Mouse (Mus musculus) heart, embryonic 16.5 days (tissue): ENCODE results near the gene D1Ertd622e. TPM values are rescaled to one million over a fixed set of nuclear protein-coding genes. Genes with fewer than 3 reads are reported as not detected.

Experiments used
- ATAC-seq: fragments of 200-750 bp; cut with Nextera tagmentation; replicated peaks from 2 replicates; pipeline ENCODE4 v1.8.0; 2017; ENCODE audit warnings: moderate number of reproducible peaks; ENCODE audit not compliant: insufficient read depth, low FRiP score; ENCODE audit errors: extremely low read depth
- H3K27ac ChIP-seq: fragments of 300-500 bp; sonication (generic); 2 replicates; pipeline ENCODE4 v1.5.1; 2014; ENCODE audit warnings: mild to moderate bottlenecking, low read length, control low read depth, moderate library complexity
- H3K27me3 ChIP-seq: fragments of 300-500 bp; sonication (generic); 2 replicates; pipeline ENCODE4 v1.6.1; 2014; ENCODE audit warnings: low read length, mixed read lengths; ENCODE audit not compliant: control insufficient read depth, insufficient read depth
- H3K36me3 ChIP-seq: fragments of 300-500 bp; sonication (generic); 2 replicates; pipeline ENCODE4 v1.6.1; 2014; ENCODE audit not compliant: control insufficient read depth, insufficient read depth
- H3K4me1 ChIP-seq: fragments of 300-500 bp; sonication (generic); 2 replicates; pipeline ENCODE4 v1.6.1; 2014; ENCODE audit warnings: low read length, mixed read lengths; ENCODE audit not compliant: control insufficient read depth, insufficient read depth
- H3K4me2 ChIP-seq: fragments of 300-500 bp; sonication (generic); 2 replicates; pipeline ENCODE4 v1.6.1; 2014; ENCODE audit warnings: low read depth, mild to moderate bottlenecking, control low read depth, low read length
- H3K4me3 ChIP-seq: fragments of 300-500 bp; sonication (generic); 2 replicates; pipeline ENCODE4 v1.5.1; 2014; ENCODE audit warnings: mild to moderate bottlenecking, control low read depth, low read length
- H3K9ac ChIP-seq: fragments of 300-500 bp; sonication (generic); 2 replicates; pipeline ENCODE4 v1.6.1; 2014; ENCODE audit warnings: low read length, control low read depth
- H3K9me3 ChIP-seq: fragments of 300-500 bp; sonication (generic); replicated peaks from 2 replicates; pipeline ENCODE4 v1.6.1; 2016; ENCODE audit warnings: low read length; ENCODE audit not compliant: control insufficient read depth
- WGBS: fragments of 180-500 bp; shearing (Covaris S2); extraction: QIAGEN DNeasy Blood & Tissue Kit; methylation state at CpG from one replicate; pipeline ENCODE4 v1.1.7; 2014; 5-methylcytosine and 5-hydroxymethylcytosine counted together
- polyA plus RNA-seq: library from polyadenylated mRNA; unstranded; fragments of >200 nt; fragmentation: Nextera tagmentation; extraction: Ambion mirVana; gene quantifications from 2 replicates; pipeline ENCODE4 v1.2.1, GENCODE M21; 2015

The D1Ertd622e gene
- polyA plus RNA-seq, 1 experiment from 2014 or later = 13.5 TPM

GRCm38 (mm10) chr1:97628016-97628415 is 33.9 kb downstream of the D1Ertd622e start:
- ATAC-seq = no peak
- H3K36me3 ChIP-seq = no peaks in the 10 kb centered on the region
- H3K9me3 ChIP-seq = no peaks in the 10 kb centered on the region
- H3K27me3 ChIP-seq = no peaks in the 10 kb centered on the region
- H3K4me3 ChIP-seq = no peak overlapping the region
- no peak overlapping the region for H3K4me2 ChIP-seq
- WGBS = 79% methylated on average over 8 of the region's 8 CpGs
- no peak overlapping the region for H3K27ac ChIP-seq
- no peak overlapping the region for H3K9ac ChIP-seq
- no peaks in the 10 kb centered on the region for H3K4me1 ChIP-seq

GRCm38 (mm10) chr1:97625427-97625826 is 36.4 kb downstream of the D1Ertd622e start:
- Histone ChIP-seq H3K4me3 (no peak overlapping the region), H3K36me3 (no peaks in the 10 kb centered on the region), H3K9ac (no peak overlapping the region), H3K27me3 (no peaks in the 10 kb centered on the region), H3K4me1 (no peaks in the 10 kb centered on the region), H3K27ac (no peak overlapping the region), H3K4me2 (no peak overlapping the region), H3K9me3 (no peaks in the 10 kb centered on the region)
- no peak for ATAC-seq
- 42% methylated on average over 6 of the region's 6 CpGs for WGBS

- Histone ChIP-seq H3K9me3 (no peaks in the 10 kb centered on the region), H3K9ac (no peak overlapping the region), H3K27ac (no peak overlapping the region)
Observed at GRCm38 (mm10) chr1:97624386-97624785, 37.5 kb downstream of the D1Ertd622e start.

GRCm38 (mm10) chr1:97623214-97623856 is 38.5 kb downstream of the D1Ertd622e start:
- Histone ChIP-seq H3K4me3 (no peak overlapping the region), H3K36me3 (no peaks in the 10 kb centered on the region), H3K27ac (no peak overlapping the region), H3K27me3 (no peaks in the 10 kb centered on the region), H3K4me2 (no peak overlapping the region), H3K4me1 (no peaks in the 10 kb centered on the region), H3K9me3 (no peaks in the 10 kb centered on the region), H3K9ac (no peak overlapping the region)
- 43% methylated on average over 1 of the region's 1 CpGs for WGBS
- no peak for ATAC-seq

More at GRCm38 (mm10) chr1:97624386-97624785, 37.5 kb downstream of the D1Ertd622e start:
- no peak overlapping the region for H3K4me3 ChIP-seq
- H3K4me1 ChIP-seq = no peaks in the 10 kb centered on the region
- H3K36me3 ChIP-seq = no peaks in the 10 kb centered on the region
- ATAC-seq = no peak
- no peak overlapping the region for H3K4me2 ChIP-seq
- WGBS = 72% methylated on average over 2 of the region's 2 CpGs
- H3K27me3 ChIP-seq = no peaks in the 10 kb centered on the region

DNA sequence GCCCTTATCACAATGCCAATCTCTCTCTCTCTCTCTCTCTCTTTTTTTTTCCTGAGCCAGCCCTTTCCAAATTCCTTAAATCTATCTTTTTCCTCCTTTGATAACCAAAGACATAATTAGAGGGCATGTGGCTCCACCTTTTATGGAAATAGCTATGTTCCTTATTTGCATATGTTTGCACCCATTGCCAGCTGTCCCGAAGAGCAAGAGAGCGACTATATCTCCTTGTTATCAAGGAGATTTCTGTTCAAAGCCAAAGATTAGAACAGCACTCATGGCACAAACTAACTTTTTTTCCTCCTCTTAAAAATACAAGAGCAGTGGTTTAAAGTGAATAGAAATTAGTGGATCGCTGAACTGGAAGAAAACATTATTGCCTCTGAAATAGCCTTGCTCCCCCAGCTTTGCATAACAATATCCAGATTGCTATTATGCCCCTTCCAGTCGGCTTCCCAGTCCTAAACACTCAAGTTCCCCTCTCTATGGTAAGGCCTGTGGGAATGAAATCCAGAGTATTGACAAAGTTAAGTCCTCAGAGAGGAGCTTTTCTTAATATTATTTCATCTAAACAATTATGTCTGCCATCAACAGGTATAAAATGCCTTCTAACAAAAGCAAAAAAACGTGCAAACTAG is 39.2 kb downstream of the D1Ertd622e start:
- Histone ChIP-seq H3K4me1 (no peaks in the 10 kb centered on the region), H3K36me3 (no peaks in the 10 kb centered on the region), H3K9ac (no peak overlapping the region), H3K27me3 (no peaks in the 10 kb centered on the region), H3K9me3 (no peaks in the 10 kb centered on the region), H3K4me3 (no peak overlapping the region), H3K4me2 (no peak overlapping the region), H3K27ac (no peak overlapping the region)
- WGBS = 34% methylated on average over 5 of the region's 5 CpGs
- no peak for ATAC-seq

DNA sequence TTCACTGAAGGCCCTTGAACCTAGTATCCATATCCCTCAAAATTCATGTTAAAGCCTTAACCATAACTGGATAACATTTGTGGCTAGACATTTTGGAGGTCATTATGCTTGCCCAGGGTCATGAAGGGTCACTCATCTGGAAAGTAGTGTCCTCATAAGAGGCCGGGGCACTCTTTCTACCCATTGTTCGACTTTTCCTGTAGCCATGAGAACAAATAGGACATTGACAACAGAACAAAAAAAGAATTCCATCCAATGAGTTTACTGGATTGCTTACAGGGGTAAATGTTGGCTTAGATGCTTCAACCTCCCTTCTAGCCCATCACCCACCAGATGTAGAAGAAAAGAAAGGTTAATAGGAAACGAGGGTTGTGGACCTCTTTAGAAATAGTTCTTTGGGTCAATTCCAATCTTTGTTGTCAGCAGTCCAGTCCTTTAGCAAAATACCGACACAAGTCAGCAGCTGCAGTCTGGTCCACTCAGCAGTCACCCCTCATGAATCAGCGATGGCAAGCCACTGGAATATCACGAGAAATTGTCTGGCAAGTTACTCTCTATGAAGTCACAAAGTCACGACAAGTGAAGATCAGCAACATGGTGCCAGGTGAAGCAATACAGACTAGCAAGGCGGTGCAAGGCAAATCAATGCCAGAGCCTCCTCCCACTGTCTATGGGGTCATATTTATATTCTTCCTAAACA is 42.1 kb downstream of the D1Ertd622e start:
- Histone ChIP-seq H3K36me3 (no peaks in the 10 kb centered on the region), H3K4me2 (no peak overlapping the region), H3K27ac (no peak overlapping the region), H3K4me3 (no peak overlapping the region), H3K9me3 (no peaks in the 10 kb centered on the region), H3K4me1 (no peaks in the 10 kb centered on the region), H3K27me3 (no peaks in the 10 kb centered on the region), H3K9ac (no peak overlapping the region)
- WGBS = 74% methylated on average over 8 of the region's 8 CpGs
- no peak for ATAC-seq

DNA sequence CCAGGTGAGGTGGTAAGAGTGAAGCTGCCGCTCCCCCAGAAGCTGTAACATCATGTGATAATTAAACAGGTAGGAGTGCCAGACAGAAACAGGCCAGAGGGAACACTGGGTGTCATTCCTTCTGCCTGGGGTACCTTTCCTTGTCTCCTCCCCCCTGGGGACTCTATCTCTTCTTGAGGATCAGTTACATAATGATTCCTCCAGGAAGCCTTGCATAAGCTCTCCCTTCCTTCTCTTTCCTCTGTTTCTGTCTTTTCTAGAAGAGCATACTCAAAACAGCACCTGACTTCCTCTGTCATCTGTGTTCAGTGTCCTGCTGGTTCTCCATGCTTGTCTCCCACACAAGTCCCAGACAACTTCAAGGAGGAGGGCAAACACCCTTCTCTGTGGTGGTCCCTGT is 46.3 kb downstream of the D1Ertd622e start:
- WGBS = 54% methylated on average over 1 of the region's 1 CpGs
- no peak overlapping the region for H3K9ac ChIP-seq
- no peak overlapping the region for H3K27ac ChIP-seq
- no peaks in the 10 kb centered on the region for H3K9me3 ChIP-seq
- H3K36me3 ChIP-seq = no peaks in the 10 kb centered on the region
- no peak for ATAC-seq
- no peak overlapping the region for H3K4me3 ChIP-seq
- H3K4me2 ChIP-seq = no peak overlapping the region
- H3K27me3 ChIP-seq = no peaks in the 10 kb centered on the region
- no peaks in the 10 kb centered on the region for H3K4me1 ChIP-seq

GRCm38 (mm10) chr1:97614531-97615462 is 47.1 kb downstream of the D1Ertd622e start:
- H3K4me3 ChIP-seq = no peak overlapping the region
- H3K36me3 ChIP-seq = no peaks in the 10 kb centered on the region
- H3K9me3 ChIP-seq = no peaks in the 10 kb centered on the region
- H3K4me2 ChIP-seq = no peak overlapping the region
- no peaks in the 10 kb centered on the region for H3K4me1 ChIP-seq
- no peak overlapping the region for H3K9ac ChIP-seq
- no peak for ATAC-seq
- WGBS = 81% methylated on average over 11 of the region's 11 CpGs
- H3K27ac ChIP-seq = no peak overlapping the region
- no peaks in the 10 kb centered on the region for H3K27me3 ChIP-seq
